Mouse (Mus musculus) gonadal fat pad, adult 2 months (tissue): ENCODE measurements around the gene Ms4a4c. TPM values are rescaled to one million over a fixed set of nuclear protein-coding genes. Genes with fewer than 3 reads are reported as not detected.
"Not testable (repeated sequence)": the region's sequence is repeated elsewhere in the genome, so short reads cannot be mapped to it uniquely, and the experiment has no call there.

Experiments
- DNase-seq: peaks from one replicate; pipeline ENCODE4 v3.0.0-alpha.2; 2012; ENCODE audit warnings: low read depth
- polyA plus RNA-seq: library from polyadenylated mRNA; depleted of rRNA; stranded (reverse); fragments of >200 nt; gene quantifications from 2 replicates; pipeline ENCODE4 v1.2.3, GENCODE M21; 2012; rRNA removed

Gene Ms4a4c
- polyA plus RNA-seq, 1 experiment, result 0.51 TPM

DNA sequence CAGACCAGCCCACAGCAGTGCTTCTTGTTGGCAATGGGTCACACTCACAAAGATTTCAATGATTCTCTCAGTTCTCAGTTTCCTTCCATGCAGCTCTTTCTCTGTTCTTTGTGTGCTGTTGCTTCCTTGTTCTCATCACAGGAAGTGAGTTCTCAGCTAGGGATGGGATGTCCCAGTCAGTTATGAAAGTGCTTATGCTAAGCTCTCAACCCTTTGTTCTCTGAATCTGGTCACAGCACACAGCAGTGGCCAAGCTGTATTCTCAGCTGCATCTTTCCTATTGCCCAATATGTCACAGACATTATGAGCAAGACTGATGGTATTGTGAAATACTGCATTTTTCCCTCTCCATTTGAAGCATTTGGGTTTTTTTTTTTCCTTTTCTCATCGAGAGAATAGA lies 60.2 kb downstream of the Ms4a4c start:
- DNase-seq, result not testable (repeated sequence)

DNA sequence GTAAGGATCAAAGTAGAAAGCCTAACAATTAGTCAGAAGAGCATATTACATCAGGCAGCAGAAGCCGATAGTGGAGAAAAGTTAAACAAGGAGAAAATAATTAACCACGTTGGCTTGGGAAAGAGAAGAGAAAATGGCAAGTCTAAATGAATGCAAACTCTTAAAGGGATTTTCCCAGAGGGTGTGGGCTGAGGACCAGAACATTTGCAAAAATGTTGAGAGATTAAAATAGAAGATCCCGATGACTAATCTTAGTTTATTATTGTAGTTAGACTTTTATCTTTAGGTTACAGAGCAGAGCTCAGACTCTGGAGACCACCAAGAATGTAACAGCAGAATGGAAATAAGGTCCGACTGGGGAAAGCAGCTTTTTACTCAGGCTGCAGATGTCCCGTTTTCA lies 61.9 kb downstream of the Ms4a4c start:
- no peak for DNase-seq

DNA sequence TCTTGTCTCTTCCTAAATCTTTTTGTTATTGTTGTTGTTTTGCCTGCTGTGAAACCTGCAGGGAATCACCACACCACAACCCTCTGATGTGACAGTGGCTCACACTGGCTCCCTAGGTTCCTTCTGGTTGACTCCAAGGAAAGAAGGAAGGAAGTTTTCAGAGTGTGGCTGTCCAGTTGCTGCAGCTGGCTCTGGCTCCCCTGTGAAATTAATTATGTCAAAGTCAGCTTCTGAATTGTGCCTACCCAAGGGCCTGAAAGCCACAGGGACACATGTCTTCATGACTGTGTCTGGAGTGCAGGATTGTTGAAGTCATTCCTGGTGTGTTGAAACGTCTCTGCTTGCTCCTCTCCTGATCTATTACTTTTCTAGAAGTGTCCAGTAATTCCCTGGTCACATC lies 63.8 kb downstream of the Ms4a4c start:
- DNase-seq, result not testable (repeated sequence)

DNA sequence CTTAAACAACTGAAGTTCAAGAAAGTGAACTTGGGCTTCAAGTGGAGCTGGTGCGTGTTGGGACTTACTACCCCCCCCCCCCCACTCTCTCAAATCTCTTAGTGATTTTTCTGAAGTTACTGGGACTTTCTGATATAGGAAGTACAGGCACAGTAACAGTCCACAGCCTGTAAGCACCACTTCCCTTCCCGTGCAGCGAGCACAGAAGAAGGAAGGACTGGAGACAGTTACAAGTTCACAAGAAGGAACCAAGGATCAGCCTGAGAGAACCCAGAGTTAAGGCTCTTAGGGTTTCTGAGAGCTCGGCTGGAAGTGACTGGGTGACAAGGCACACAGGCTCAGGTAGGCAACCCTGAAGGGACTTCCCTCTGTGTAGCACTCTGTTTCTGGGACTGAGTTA lies 64.6 kb downstream of the Ms4a4c start, which contains the start of gene Ms4a6c:
TSS of gene Ms4a6c (plus strand) at position 152 of the 400 bp plus-strand sequence.
- DNase-seq, result not testable (repeated sequence)

Other genes with a start within 250 kb of the Ms4a4c start
- gene 1700025F22Rik, start 239.4 kb upstream of the Ms4a4c start, polyA plus RNA-seq, result not detected in 2 replicates
- gene Ms4a13, start 208.0 kb upstream of the Ms4a4c start, polyA plus RNA-seq, result 0.11 and 0.37 TPM in 2 replicates
- not detected in 2 replicates for gene Ms4a12, start 172.3 kb upstream of the Ms4a4c start, polyA plus RNA-seq
- 0.20 and 0.26 TPM in 2 replicates for gene Ms4a1, start 138.5 kb upstream of the Ms4a4c start, polyA plus RNA-seq
- 0.22 and 1.2 TPM in 2 replicates for gene Ms4a5, start 120.9 kb upstream of the Ms4a4c start, polyA plus RNA-seq
- 1.0 and 1.1 TPM in 2 replicates for gene Ms4a14, start 90.3 kb upstream of the Ms4a4c start, polyA plus RNA-seq
- 3.4 and 4.2 TPM in 2 replicates for gene Ms4a7, start 68.6 kb upstream of the Ms4a4c start, polyA plus RNA-seq
- 1.1 and 1.2 TPM in 2 replicates for gene Ms4a4a, start 29.2 kb upstream of the Ms4a4c start, polyA plus RNA-seq
- gene Ms4a4b, start 38.8 kb downstream of the Ms4a4c start, polyA plus RNA-seq, result 1.7 and 1.8 TPM in 2 replicates
- 5.4 and 6.0 TPM in 2 replicates for gene Ms4a6c, start 64.6 kb downstream of the Ms4a4c start, polyA plus RNA-seq
- 0.18 and 0.34 TPM in 2 replicates for gene Gm8369, start 81.2 kb downstream of the Ms4a4c start, polyA plus RNA-seq
- 6.3 and 7.7 TPM in 2 replicates for gene Ms4a6b, start 111.7 kb downstream of the Ms4a4c start, polyA plus RNA-seq
- gene Ms4a4d, start 132.0 kb downstream of the Ms4a4c start, polyA plus RNA-seq, result 14.1 and 14.6 TPM in 2 replicates
- gene Ms4a6d, start 200.1 kb downstream of the Ms4a4c start, polyA plus RNA-seq, result 3.0 and 6.3 TPM in 2 replicates
- gene Ms4a2, start 218.9 kb downstream of the Ms4a4c start, polyA plus RNA-seq, result not detected in 2 replicates
- not detected in 2 replicates for gene Ms4a3, start 236.1 kb downstream of the Ms4a4c start, polyA plus RNA-seq